Mouse (Mus musculus) spleen, adult 2 months (tissue): Measurements from ENCODE around the gene Sept11.

Source experiments
- CTCF ChIP-seq: fragments of 200-500 bp; IDR thresholded peaks from 2 replicates; pipeline ENCODE4 v1.5.1; 2011; ENCODE audit warnings: mild to moderate bottlenecking, inconsistent platforms; ENCODE audit not compliant: insufficient read depth, insufficient read length, insufficient replicate concordance; ENCODE audit errors: extremely low read depth
- POLR2A ChIP-seq: fragments of 200-500 bp; IDR thresholded peaks from 2 replicates; pipeline ENCODE4 v1.6.1; 2011; ENCODE audit warnings: low read depth, low read length, inconsistent platforms

- TF ChIP-seq POLR2A (no peak), CTCF (no peak)
Observed at GRCm38 (mm10) chr5:93085900-93086299, 7.3 kb upstream of the Sept11 start.
